Mouse (Mus musculus): ENCODE data around the gene Mrpl47. TPM values are rescaled to one million over a fixed set of nuclear protein-coding genes. Genes with fewer than 3 reads are reported as not detected.

The Mrpl47 gene
- polyA plus RNA-seq (2014; fragmentation: Nextera tagmentation; extraction: Ambion mirVana) = 31.0 and 33.7 TPM in 2 replicates

DNA sequence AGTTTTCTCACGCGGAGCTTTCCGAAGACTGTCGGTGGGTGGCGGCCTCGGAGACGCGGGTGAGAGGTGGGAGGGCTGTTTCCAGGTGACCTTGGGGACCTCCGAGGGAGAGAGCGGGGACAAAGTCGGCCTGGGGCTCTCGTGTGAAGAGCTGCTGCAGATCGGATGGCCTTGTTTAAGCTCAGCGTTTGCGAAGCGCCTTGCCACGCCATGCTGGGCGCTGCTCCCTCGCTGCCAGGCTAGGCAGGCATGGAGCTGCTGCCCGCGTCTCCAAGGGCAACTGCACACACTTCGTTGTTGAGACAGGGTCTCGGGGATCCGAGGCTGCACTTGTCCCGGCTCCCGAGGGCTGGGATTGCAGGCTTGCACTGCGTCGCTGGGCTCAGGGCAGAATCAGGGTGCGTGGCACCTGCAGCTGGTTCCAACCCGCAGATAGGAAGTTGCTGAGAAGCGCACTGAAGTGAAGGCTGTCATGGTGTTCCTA, at the start of gene Mrpl47:
Gene Mrpl47, minus strand, starts transcription at position 434 of the 484 bp plus-strand sequence.
- H3K4me2 ChIP-seq (replicated peaks; ENCODE audit: low read depth, low read length) = peak within 1 kb of the TSS; percentile 84
- H3K9ac ChIP-seq (replicated peaks; ENCODE audit: low read depth, low read length) = peak within 1 kb of the TSS; percentile 87
- H3K4me3 ChIP-seq (ENCODE audit: low read depth, low read length) = peak within 1 kb of the TSS; percentile 83
- ATAC-seq (ENCODE audit: insufficient number of reproducible peaks, insufficient read depth, low FRiP score, low read depth) = peak; percentile 60; the same call in 1 of the 2 replicates
- H3K27ac ChIP-seq (ENCODE audit: low read length) = peak within 1 kb of the TSS; percentile 72; the same call in 1 of the 2 replicates
- H3K9me3 ChIP-seq (ENCODE audit: control insufficient read depth, low read depth, low read length) = no peaks in the 10 kb centered on the region
- no peaks in the 10 kb centered on the region for H3K27me3 ChIP-seq (ENCODE audit: control insufficient read depth, insufficient read depth, low read length)
- peaks cover 12% of the 10 kb centered on the region; the same call in 1 of the 2 replicates for H3K4me1 ChIP-seq (ENCODE audit: control insufficient read depth, insufficient read depth, low read length)
- under 1% methylated on average over 31 of the region's 31 CpGs for WGBS
- H3K36me3 ChIP-seq (ENCODE audit: control insufficient read depth, insufficient read depth, low read length) = peaks cover 10% of the 10 kb centered on the region

DNA sequence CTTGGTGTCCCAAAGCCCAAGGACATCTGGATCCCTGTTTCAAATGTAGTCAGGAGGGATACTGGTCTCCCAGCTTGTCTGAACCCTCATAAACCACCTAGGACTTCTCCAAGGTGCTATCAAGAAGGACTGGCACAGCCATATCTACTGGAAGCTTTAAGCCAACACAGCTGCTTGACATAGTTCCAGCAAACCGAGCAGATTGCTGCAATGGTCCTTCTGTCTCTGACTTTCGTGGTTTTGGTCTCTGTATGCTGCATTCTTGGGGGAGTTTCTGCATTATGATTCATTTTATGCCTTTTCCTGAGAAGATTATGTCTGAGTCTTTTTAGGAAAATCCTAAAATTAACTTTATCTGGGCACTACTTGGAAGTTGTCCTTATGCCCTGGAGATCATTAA, 33.4 kb upstream of the Mrpl47 start:
- no peak for ATAC-seq (ENCODE audit: insufficient number of reproducible peaks, insufficient read depth, low FRiP score, low read depth)
- H3K27ac ChIP-seq (ENCODE audit: low read length) = no peak overlapping the region
- no peaks in the 10 kb centered on the region for H3K4me1 ChIP-seq (ENCODE audit: control insufficient read depth, insufficient read depth, low read length)
- 72% methylated on average over 2 of the region's 2 CpGs for WGBS
- H3K9me3 ChIP-seq (ENCODE audit: control insufficient read depth, low read depth, low read length) = no peaks in the 10 kb centered on the region
- no peak overlapping the region for H3K4me3 ChIP-seq (ENCODE audit: low read depth, low read length)
- H3K36me3 ChIP-seq (ENCODE audit: control insufficient read depth, insufficient read depth, low read length) = no peaks in the 10 kb centered on the region
- H3K4me2 ChIP-seq (replicated peaks; ENCODE audit: low read depth, low read length) = no peak overlapping the region
- H3K27me3 ChIP-seq (ENCODE audit: control insufficient read depth, insufficient read depth, low read length) = no peaks in the 10 kb centered on the region
- H3K9ac ChIP-seq (replicated peaks; ENCODE audit: low read depth, low read length) = no peak overlapping the region

DNA sequence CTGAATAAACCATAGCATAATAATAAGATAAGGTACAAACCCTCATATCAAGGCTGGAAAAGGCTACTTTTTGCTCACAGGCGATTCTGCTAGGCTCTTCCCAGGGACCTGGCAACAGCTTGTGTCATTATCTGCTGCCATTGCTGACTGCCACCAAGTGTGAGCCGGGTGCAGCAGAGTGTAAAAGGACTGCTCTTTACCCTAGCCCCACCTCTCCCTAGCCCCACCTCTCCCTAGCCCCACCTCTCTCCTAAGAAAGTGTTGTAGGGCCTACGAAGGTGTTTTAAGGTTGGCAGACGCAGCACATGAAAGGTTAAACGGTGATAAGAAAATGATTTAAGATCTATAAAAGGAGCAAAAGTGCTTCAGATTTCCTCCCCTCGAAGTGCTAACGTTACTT, 26.5 kb upstream of the Mrpl47 start:
- Histone ChIP-seq H3K9ac (replicated peaks; ENCODE audit: low read depth, low read length) (no peak overlapping the region), H3K9me3 (ENCODE audit: control insufficient read depth, low read depth, low read length) (no peaks in the 10 kb centered on the region), H3K27me3 (ENCODE audit: control insufficient read depth, insufficient read depth, low read length) (no peaks in the 10 kb centered on the region), H3K4me1 (ENCODE audit: control insufficient read depth, insufficient read depth, low read length) (no peaks in the 10 kb centered on the region), H3K36me3 (ENCODE audit: control insufficient read depth, insufficient read depth, low read length) (no peaks in the 10 kb centered on the region), H3K4me2 (replicated peaks; ENCODE audit: low read depth, low read length) (no peak overlapping the region), H3K4me3 (ENCODE audit: low read depth, low read length) (no peak overlapping the region), H3K27ac (ENCODE audit: low read length) (no peak overlapping the region)
- WGBS = 44% methylated on average over 7 of the region's 7 CpGs
- no peak for ATAC-seq (ENCODE audit: insufficient number of reproducible peaks, insufficient read depth, low FRiP score, low read depth)

DNA sequence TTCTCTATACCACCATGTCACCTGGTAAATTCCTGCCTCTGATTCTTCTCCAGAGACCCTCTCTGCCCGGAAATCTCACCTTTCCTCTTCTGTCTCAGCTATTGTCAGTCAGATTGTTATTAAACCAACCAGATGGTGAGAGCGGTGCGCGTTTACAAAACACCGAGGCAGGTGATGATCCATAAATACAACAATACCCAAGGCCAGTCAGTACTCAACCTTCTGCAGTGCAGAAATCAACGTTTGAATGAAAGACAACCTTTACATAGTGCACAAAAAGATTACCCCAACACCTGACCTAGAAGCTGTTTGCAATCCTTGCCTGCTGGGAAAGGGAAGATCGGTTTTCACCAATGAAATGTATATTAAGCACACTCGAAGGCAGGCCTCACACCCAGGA, 25.6 kb upstream of the Mrpl47 start:
- no peaks in the 10 kb centered on the region for H3K4me1 ChIP-seq (ENCODE audit: control insufficient read depth, insufficient read depth, low read length)
- no peak overlapping the region for H3K4me2 ChIP-seq (replicated peaks; ENCODE audit: low read depth, low read length)
- H3K4me3 ChIP-seq (ENCODE audit: low read depth, low read length) = no peak overlapping the region
- ATAC-seq (ENCODE audit: insufficient number of reproducible peaks, insufficient read depth, low FRiP score, low read depth) = no peak
- H3K27ac ChIP-seq (ENCODE audit: low read length) = no peak overlapping the region
- H3K36me3 ChIP-seq (ENCODE audit: control insufficient read depth, insufficient read depth, low read length) = no peaks in the 10 kb centered on the region
- H3K9me3 ChIP-seq (ENCODE audit: control insufficient read depth, low read depth, low read length) = no peaks in the 10 kb centered on the region
- WGBS = 58% methylated on average over 8 of the region's 8 CpGs
- no peak overlapping the region for H3K9ac ChIP-seq (replicated peaks; ENCODE audit: low read depth, low read length)
- H3K27me3 ChIP-seq (ENCODE audit: control insufficient read depth, insufficient read depth, low read length) = no peaks in the 10 kb centered on the region

DNA sequence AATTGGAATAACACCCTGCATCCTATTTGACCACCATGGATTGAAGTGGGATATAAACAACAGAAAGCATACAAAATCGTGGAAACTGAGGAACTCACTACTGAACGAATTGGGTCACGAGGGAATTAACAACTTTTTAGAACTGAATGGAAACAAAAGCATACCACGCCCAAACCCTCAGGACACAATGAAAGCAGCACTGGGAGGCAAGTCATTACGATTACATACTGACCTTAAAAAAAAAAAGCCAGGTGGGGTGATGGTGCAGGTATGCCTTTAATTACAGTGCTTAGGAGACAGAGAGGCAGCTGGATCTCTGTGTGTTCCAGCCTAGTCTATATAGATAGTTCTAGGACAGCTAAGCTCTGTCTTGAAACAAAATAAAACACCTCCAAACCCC, 21.8 kb upstream of the Mrpl47 start:
- Histone ChIP-seq H3K4me3 (ENCODE audit: low read depth, low read length) (no peak overlapping the region), H3K4me2 (replicated peaks; ENCODE audit: low read depth, low read length) (no peak overlapping the region), H3K27ac (ENCODE audit: low read length) (no peak overlapping the region), H3K36me3 (ENCODE audit: control insufficient read depth, insufficient read depth, low read length) (no peaks in the 10 kb centered on the region; the same call in 1 of the 2 replicates), H3K27me3 (ENCODE audit: control insufficient read depth, insufficient read depth, low read length) (no peaks in the 10 kb centered on the region), H3K9me3 (ENCODE audit: control insufficient read depth, low read depth, low read length) (no peaks in the 10 kb centered on the region), H3K4me1 (ENCODE audit: control insufficient read depth, insufficient read depth, low read length) (no peaks in the 10 kb centered on the region), H3K9ac (replicated peaks; ENCODE audit: low read depth, low read length) (no peak overlapping the region)
- WGBS = 72% methylated on average over 5 of the region's 5 CpGs
- ATAC-seq (ENCODE audit: insufficient number of reproducible peaks, insufficient read depth, low FRiP score, low read depth) = no peak

DNA sequence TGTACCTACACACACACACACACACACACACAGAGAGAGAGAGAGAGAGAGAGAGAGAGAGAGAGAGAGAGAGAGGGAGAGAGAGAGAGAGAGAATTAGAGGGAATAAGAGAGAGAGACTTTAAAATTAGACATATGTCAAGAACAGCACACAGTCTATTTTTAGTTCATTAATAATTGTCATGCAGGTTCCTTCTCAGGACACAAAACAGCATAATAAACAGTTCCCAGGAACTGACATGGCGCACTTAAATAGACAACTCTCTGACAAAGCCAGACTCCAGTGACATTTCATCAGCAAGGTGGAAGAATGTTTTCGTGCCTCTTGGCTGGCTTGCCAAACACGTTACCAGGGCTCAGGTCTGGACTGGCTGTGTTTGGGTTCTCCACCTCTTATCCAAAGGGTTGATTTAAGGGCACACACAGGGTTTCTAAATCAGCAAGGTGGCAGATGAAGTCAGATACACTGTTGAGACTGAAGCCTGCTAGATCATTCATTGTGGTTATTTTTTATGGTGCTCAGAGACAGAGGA, 17.0 kb upstream of the Mrpl47 start:
- Histone ChIP-seq H3K27me3 (ENCODE audit: control insufficient read depth, insufficient read depth, low read length) (no peaks in the 10 kb centered on the region), H3K4me2 (replicated peaks; ENCODE audit: low read depth, low read length) (no peak overlapping the region), H3K36me3 (ENCODE audit: control insufficient read depth, insufficient read depth, low read length) (peaks cover 15% of the 10 kb centered on the region), H3K9me3 (ENCODE audit: control insufficient read depth, low read depth, low read length) (no peaks in the 10 kb centered on the region), H3K4me3 (ENCODE audit: low read depth, low read length) (no peak overlapping the region), H3K9ac (replicated peaks; ENCODE audit: low read depth, low read length) (no peak overlapping the region), H3K27ac (ENCODE audit: low read length) (no peak overlapping the region), H3K4me1 (ENCODE audit: control insufficient read depth, insufficient read depth, low read length) (no peaks in the 10 kb centered on the region)
- ATAC-seq (ENCODE audit: insufficient number of reproducible peaks, insufficient read depth, low FRiP score, low read depth) = no peak
- WGBS = 90% methylated on average over 3 of the region's 3 CpGs

DNA sequence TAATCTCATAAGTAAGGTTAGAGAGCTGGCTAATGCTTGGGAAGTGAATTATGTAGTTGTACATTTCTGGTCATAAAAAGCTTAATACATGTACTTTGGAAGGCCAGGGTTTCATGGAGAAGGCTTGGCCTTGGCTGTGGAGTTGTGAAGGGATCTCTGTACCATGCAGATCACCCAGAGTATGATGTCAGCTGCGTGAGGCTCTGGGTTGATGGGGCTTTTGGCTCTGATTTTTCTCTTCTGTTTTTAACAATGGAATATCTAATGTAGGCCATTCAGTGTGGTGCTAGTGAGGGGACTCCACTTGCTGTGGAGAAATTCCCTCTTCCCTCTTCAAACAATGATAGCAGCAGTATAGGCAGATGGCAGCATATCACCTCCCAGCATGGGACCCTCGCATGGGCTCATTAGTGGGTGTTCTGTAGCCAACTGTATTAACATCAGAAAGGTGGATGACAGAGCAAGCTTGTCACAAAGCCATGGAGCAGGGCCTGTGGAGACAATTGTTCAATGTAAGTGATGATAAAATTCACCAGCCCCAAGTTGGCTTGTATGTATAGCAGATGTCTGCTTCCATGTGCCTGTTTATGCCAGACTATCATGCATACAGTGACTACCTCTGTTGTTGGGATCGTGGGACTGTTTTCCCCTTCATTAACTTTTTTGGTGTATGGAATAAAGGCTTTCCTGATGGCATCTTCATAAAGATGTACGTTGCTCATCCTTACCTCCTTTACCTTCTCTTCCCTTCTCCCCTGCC, 12.6 kb upstream of the Mrpl47 start:
- no peak for ATAC-seq (ENCODE audit: insufficient number of reproducible peaks, insufficient read depth, low FRiP score, low read depth)
- H3K9me3 ChIP-seq (ENCODE audit: control insufficient read depth, low read depth, low read length) = no peaks in the 10 kb centered on the region

DNA sequence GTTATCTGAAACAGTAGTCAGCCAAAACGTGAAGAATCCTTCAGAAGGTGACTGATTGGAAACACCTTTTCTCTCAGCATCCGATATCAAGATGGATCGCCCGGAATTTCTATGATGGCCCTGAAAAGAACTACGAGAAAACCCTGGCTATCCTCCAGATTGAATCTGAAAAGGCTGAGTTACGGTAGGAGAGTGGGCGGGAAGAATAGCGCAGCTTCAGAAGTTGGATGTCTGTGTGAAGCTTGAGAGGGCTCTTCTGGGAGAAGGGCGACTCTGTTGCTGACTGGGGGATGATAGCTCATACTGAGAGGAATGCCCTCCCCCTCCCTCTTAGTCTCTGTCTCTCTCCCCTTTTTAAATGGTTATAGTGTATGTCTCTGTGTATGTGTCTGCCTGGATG, 11.0 kb upstream of the Mrpl47 start:
- WGBS = 89% methylated on average over 9 of the region's 9 CpGs
- Histone ChIP-seq H3K4me1 (ENCODE audit: control insufficient read depth, insufficient read depth, low read length) (no peaks in the 10 kb centered on the region), H3K36me3 (ENCODE audit: control insufficient read depth, insufficient read depth, low read length) (peaks cover 42% of the 10 kb centered on the region), H3K9me3 (ENCODE audit: control insufficient read depth, low read depth, low read length) (no peaks in the 10 kb centered on the region), H3K9ac (replicated peaks; ENCODE audit: low read depth, low read length) (no peak overlapping the region), H3K4me3 (ENCODE audit: low read depth, low read length) (no peak overlapping the region), H3K4me2 (replicated peaks; ENCODE audit: low read depth, low read length) (no peak overlapping the region), H3K27me3 (ENCODE audit: control insufficient read depth, insufficient read depth, low read length) (no peaks in the 10 kb centered on the region), H3K27ac (ENCODE audit: low read length) (no peak overlapping the region)
- ATAC-seq (ENCODE audit: insufficient number of reproducible peaks, insufficient read depth, low FRiP score, low read depth) = no peak

More for the DNA sequence above, 12.6 kb upstream of the Mrpl47 start:
- WGBS = 92% methylated on average over 4 of the region's 4 CpGs
- H3K27me3 ChIP-seq (ENCODE audit: control insufficient read depth, insufficient read depth, low read length) = no peaks in the 10 kb centered on the region
- H3K4me3 ChIP-seq (ENCODE audit: low read depth, low read length) = no peak overlapping the region
- H3K4me2 ChIP-seq (replicated peaks; ENCODE audit: low read depth, low read length) = no peak overlapping the region
- no peak overlapping the region for H3K27ac ChIP-seq (ENCODE audit: low read length)
- peaks cover 42% of the 10 kb centered on the region for H3K36me3 ChIP-seq (ENCODE audit: control insufficient read depth, insufficient read depth, low read length)
- no peaks in the 10 kb centered on the region for H3K4me1 ChIP-seq (ENCODE audit: control insufficient read depth, insufficient read depth, low read length)
- no peak overlapping the region for H3K9ac ChIP-seq (replicated peaks; ENCODE audit: low read depth, low read length)
